Mouse (Mus musculus) embryonic fibroblast, embryonic 13.5 days (primary cell): ENCODE data around the gene Lrg1. TPM values are rescaled to one million over a fixed set of nuclear protein-coding genes. Genes with fewer than 3 reads are reported as not detected.

ENCODE experiments used
- H3K27ac ChIP-seq: 2 replicates; pipeline ENCODE4 v1.5.1; 2012; ENCODE audit warnings: low read length, control low read depth, inconsistent platforms; ENCODE audit not compliant: insufficient read depth
- H3K4me1 ChIP-seq: 2 replicates; pipeline ENCODE4 v1.6.1; 2011; ENCODE audit warnings: low read length; ENCODE audit not compliant: control insufficient read depth, insufficient read depth
- H3K4me3 ChIP-seq: 2 replicates; pipeline ENCODE4 v1.5.1; 2011; ENCODE audit warnings: mild to moderate bottlenecking, control low read depth, low read length; ENCODE audit not compliant: insufficient read depth
- CTCF ChIP-seq: IDR thresholded peaks from 2 replicates; pipeline ENCODE4 v1.5.1; 2011; ENCODE audit warnings: mild to moderate bottlenecking, control low read depth, low read length, moderate library complexity, borderline replicate concordance; ENCODE audit not compliant: insufficient read depth
- POLR2A ChIP-seq: IDR thresholded peaks from 2 replicates; pipeline ENCODE4 v1.6.1; 2011; ENCODE audit warnings: low read depth, mild to moderate bottlenecking, control low read depth, low read length, moderate library complexity
- polyA plus RNA-seq: library from polyadenylated mRNA; stranded (reverse); fragments of >200 nt; gene quantifications from 2 replicates; pipeline ENCODE4 v1.2.4, GENCODE M21; 2011; ENCODE audit warnings: low read depth; ENCODE audit not compliant: missing spikeins, insufficient read length

Lrg1 gene
- polyA plus RNA-seq, 1 experiment, result not detected

DNA sequence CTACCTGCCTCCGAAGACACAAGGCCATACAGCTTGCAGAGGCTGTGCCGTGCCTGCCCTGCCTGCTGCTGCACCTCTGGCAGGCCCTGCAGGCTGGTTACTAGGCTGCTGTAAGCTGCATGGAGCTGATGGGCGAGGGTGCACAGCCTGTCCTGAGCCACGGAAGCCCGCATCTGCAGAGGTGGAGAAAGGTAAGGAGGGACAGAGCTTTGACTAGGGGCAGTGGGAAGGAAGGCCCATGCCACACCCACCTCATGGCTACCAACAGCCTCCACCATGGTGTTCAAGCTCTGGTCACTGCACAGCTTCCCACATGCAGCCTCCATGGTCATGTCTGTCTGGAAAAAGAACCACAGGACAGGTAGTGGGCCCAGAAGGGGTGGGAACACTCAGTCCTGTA, 19.6 kb downstream of the Lrg1 start:
- no peaks in the 10 kb centered on the region for H3K4me1 ChIP-seq
- no peak overlapping the region for H3K4me3 ChIP-seq
- no peak for TF ChIP-seq CTCF
- TF ChIP-seq POLR2A, result no peak
- no peak overlapping the region for H3K27ac ChIP-seq

DNA sequence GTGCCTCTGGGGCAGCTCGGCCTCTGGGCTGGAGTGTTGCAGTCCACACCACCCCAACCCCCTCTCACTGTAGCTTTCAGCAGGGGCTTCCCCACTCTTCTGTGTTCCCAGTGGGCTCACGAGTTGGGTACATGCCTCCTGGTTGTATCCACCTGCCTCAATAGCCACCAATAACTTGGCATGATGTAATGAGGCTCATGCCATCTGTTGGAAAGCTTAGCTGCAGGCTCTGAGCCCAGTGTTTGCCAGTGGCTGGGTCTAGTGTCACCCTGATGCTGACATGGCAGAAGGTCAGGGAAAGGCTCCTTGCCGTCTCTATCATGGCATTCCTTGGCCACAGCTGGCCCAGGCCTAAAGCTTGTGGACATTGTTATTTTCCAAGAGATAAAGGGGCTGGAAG, 21.0 kb downstream of the Lrg1 start:
- no peak overlapping the region for H3K27ac ChIP-seq
- H3K4me3 ChIP-seq, result no peak overlapping the region
- no peaks in the 10 kb centered on the region for H3K4me1 ChIP-seq
- TF ChIP-seq CTCF (no peak), POLR2A (no peak)

DNA sequence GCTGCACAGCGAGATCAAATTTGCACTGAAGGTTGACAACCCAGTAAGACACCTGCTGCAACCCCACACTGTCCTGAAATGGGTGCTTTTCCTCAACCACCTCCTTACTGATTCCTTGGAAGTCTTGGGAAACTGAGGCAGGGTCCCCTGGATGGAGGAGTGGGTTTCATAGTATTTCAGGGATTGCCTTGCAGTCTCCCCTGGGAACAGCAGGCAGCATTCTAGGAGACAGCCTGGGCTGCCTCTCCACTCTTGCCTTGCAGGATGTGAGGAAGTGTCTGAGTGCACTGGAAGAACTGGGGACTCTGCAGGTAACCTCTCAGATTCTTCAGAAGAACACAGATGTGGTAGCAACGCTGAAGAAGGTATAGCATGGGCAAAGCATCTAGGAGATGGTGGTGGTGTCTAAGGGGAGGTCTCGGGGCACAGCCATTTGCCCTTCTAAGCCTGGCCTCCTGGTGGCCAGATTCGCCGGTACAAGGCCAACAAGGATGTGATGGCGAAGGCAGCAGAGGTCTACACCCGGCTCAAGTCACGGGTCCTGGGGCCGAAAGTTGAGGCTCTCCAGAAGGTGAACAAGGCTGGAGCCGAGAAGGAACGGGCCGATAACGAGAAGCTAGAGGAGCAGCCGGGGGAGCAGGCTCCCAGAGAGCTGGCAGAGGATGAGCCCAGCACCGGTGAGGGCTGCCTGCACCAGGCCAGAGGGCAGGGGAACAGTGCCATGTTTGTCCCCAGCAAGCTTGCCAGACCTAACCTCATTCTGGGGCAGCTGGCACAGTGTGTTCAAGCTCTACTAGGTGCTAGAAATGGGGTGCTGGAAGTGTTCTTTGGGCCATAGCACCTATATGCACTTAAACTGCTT, 22.9 kb downstream of the Lrg1 start:
- no peak overlapping the region for H3K27ac ChIP-seq
- TF ChIP-seq POLR2A (no peak), CTCF (no peak)
- no peaks in the 10 kb centered on the region for H3K4me1 ChIP-seq
- no peak overlapping the region for H3K4me3 ChIP-seq

DNA sequence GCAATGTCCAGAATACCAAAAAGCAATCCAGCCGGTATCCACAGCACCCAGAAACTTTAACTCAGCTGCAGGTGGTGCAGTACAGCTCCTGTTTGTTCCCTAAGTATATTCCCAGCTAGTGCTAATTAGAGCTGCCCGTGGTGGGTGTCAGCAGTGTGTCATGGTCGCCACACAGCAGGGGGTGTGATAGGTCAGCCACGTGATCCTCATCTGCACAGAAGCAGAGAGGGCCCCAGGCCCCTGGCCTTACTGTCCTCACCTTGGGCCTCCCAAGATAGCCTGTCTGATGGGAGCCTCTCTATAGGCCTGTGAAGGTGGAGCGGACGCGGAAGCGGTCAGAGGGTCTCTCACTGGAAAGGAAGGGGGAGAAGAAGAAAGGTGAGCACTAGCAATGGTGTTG, 23.6 kb downstream of the Lrg1 start:
- no peak for TF ChIP-seq POLR2A
- no peak for TF ChIP-seq CTCF
- no peak overlapping the region for H3K27ac ChIP-seq
- H3K4me3 ChIP-seq, result no peak overlapping the region
- H3K4me1 ChIP-seq, result no peaks in the 10 kb centered on the region

DNA sequence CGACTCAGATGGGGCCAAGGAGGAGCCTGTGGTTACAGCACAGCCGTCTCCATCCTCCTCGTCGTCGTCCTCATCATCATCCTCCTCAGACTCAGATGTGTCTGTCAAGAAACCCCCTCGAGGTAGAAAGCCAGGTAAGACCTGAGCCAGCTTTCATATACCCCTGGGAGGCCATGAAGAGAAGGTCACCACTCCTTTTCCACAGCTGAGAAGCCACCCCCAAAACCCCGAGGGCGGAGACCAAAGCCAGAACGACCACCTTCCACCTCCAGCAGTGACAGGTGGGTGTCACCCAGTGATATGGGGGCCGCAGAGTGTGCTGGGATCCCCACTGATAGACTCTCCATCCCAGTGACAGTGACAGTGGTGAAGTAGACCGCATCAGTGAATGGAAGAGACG, 24.9 kb downstream of the Lrg1 start:
- Histone ChIP-seq H3K27ac (no peak overlapping the region), H3K4me3 (no peak overlapping the region), H3K4me1 (no peaks in the 10 kb centered on the region)
- TF ChIP-seq CTCF, result no peak
- TF ChIP-seq POLR2A, result no peak

DNA sequence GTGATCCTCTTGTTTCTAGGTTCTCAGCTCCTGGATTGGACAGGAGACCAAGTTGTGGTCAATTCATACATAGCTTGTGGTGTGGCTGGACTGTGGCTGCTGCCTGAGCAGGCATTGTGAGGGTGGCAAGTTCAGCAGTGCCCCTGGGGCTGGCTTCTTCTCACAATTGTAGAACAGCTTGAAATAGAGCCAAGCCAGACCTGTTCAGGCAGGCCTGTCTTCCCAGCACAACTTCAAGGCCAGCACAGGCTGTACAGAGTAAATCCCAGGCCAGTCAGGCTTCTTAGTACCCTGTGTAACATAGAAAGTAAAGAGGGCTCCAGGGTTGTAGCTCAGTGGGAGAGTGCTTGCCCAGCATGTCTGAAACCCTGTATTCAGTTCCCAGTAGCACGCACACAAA, 29.0 kb downstream of the Lrg1 start:
- Histone ChIP-seq H3K27ac (no peak overlapping the region), H3K4me1 (no peaks in the 10 kb centered on the region), H3K4me3 (no peak overlapping the region)
- TF ChIP-seq CTCF (no peak), POLR2A (no peak)

DNA sequence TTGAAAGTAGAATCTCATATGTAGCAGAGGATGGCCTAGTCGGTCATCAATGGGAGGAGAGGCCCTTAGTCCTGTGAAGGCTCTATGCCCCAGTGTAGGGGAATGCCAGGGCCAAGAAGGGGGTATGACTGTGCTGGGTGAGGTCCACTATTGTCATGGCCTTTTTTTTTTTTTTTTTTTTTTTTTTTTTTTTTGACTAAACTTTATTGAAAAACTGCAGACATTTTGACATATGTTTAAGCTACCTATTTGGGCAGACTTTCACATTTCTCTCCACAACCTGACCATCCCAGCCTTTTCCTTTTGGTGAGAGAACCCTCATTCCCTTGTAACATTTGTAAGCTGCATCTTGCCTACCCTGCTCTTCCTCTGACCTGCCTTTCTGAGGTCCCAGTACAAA, 29.5 kb downstream of the Lrg1 start:
- TF ChIP-seq CTCF (no peak), POLR2A (no peak)
- Histone ChIP-seq H3K27ac (no peak overlapping the region), H3K4me1 (no peaks in the 10 kb centered on the region)

DNA sequence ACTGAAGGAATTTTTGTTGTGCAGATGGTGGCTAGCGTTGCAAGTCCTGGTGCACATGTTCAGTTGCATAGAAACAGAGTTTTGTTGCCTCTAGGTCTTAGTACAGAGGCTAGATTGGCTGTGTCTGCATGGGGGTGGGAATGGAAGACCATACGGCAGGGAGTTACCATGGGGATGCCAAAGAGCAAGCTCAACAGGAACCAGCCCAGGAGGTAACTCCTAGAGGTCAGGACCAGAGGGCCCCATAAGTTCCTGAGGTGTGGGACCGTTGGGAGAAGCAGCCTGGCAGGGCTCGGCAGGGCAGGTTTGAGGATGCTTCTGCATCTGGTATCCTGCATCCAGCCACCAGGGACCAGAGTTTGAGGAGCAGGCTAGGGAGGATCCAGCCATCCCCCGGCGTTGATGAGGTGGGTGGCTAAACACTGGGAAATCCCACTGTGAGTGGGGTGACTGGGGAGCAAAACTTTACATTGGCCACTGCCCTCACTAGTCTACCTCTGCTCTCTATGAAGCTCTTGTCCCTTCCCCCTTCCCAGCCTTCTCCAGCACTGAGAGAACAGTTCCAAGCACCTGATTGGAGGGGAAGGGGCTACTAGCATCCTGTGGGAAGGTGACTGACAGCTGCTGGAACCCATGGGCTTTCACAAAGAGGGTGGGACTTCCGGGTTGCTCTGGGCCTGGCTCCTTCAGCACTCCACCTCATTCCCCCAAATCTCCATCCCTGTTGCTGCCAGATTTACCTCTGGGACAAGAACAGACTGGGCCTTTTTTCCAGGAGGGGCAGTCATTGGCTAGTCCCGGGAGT, 40.8 kb downstream of the Lrg1 start:
- Histone ChIP-seq H3K4me3 (peak overlapping the region; percentile 99), H3K27ac (no peak overlapping the region), H3K4me1 (no peaks in the 10 kb centered on the region)
- TF ChIP-seq CTCF, result no peak
- peak; percentile 49 for TF ChIP-seq POLR2A

More for the DNA sequence above, 29.5 kb downstream of the Lrg1 start:
- H3K4me3 ChIP-seq, result no peak overlapping the region

DNA sequence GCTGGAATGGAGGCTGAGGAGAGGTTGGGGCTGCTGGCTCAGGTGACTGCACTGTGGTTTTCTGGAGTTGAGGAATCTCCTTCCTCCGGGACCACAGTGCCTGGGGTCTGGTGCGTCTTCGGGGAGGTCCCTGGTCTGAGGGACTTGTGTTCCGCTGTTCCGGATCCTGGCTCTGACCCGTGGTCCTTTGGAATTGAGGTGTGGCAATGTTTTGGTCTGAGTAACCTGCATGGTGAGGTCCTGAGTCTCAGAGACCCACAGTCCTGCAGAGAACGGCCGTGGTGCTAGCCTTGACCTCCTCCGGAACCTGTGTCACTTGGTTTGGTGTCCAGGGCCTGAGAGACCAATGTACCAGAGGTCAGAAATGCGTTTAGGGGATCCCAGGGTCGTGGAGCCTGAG, 41.9 kb downstream of the Lrg1 start:
- peak overlapping the region; percentile 99 for H3K4me3 ChIP-seq
- no peak overlapping the region for H3K27ac ChIP-seq
- TF ChIP-seq CTCF (no peak), POLR2A (no peak)
- no peaks in the 10 kb centered on the region; the same call in 1 of the 2 replicates for H3K4me1 ChIP-seq
